Mouse (Mus musculus) stomach, embryonic 14.5 days (tissue): Measurements from ENCODE around the gene Gtf3c6. TPM values are rescaled to one million over a fixed set of nuclear protein-coding genes. Genes with fewer than 3 reads are reported as not detected.
A peak's percentile ranks its signal among the peaks of the same experiment; 100 is the strongest.

Experiments
- ATAC-seq: fragments of 200-750 bp; cut with Nextera tagmentation; 2 replicates; pipeline ENCODE4 v1.8.0; 2017; ENCODE audit warnings: low read depth, moderate TSS enrichment; ENCODE audit not compliant: insufficient number of reproducible peaks, insufficient read depth, low FRiP score
- H3K27ac ChIP-seq: fragments of 300-500 bp; sonication (generic); 2 replicates; pipeline ENCODE4 v1.5.1; 2014; ENCODE audit warnings: mild to moderate bottlenecking, low read length, moderate library complexity, mixed read lengths
- H3K27me3 ChIP-seq: fragments of 300-500 bp; sonication (generic); 2 replicates; pipeline ENCODE4 v1.6.1; 2014; ENCODE audit warnings: low read length, control low read depth, mixed read lengths; ENCODE audit not compliant: control insufficient read depth, insufficient read depth
- H3K36me3 ChIP-seq: fragments of 300-500 bp; sonication (generic); 2 replicates; pipeline ENCODE4 v1.6.1; 2014; ENCODE audit warnings: mild to moderate bottlenecking, control low read depth, low read length, moderate library complexity, mixed read lengths; ENCODE audit not compliant: control insufficient read depth, insufficient read depth
- H3K4me1 ChIP-seq: fragments of 300-500 bp; sonication (generic); 2 replicates; pipeline ENCODE4 v1.6.1; 2014; ENCODE audit warnings: low read length, control low read depth, mixed read lengths; ENCODE audit not compliant: control insufficient read depth, insufficient read depth
- H3K4me2 ChIP-seq: fragments of 300-500 bp; sonication (generic); replicated peaks from 2 replicates; pipeline ENCODE4 v1.6.1; 2014; ENCODE audit warnings: low read depth, low read length, control low read depth
- H3K4me3 ChIP-seq: fragments of 300-500 bp; sonication (generic); 2 replicates; pipeline ENCODE4 v1.5.1; 2014; ENCODE audit warnings: low read depth, low read length, control low read depth
- H3K9ac ChIP-seq: fragments of 300-500 bp; sonication (generic); replicated peaks from 2 replicates; pipeline ENCODE4 v1.6.1; 2014; ENCODE audit warnings: low read depth, mild to moderate bottlenecking, control low read depth, low read length, moderate library complexity, mixed read lengths
- H3K9me3 ChIP-seq: fragments of 300-500 bp; sonication (generic); 2 replicates; pipeline ENCODE4 v1.6.1; 2016; ENCODE audit warnings: low read depth, low read length, control low read depth; ENCODE audit not compliant: control insufficient read depth
- WGBS: fragments of 180-500 bp; shearing (Covaris S2); extraction: QIAGEN DNeasy Blood & Tissue Kit; methylation state at CpG from one replicate; pipeline ENCODE4 v1.1.7; 2014; 5-methylcytosine and 5-hydroxymethylcytosine counted together
- polyA plus RNA-seq: library from polyadenylated mRNA; unstranded; fragments of >200 nt; fragmentation: Nextera tagmentation; extraction: Ambion mirVana; gene quantifications from 2 replicates; pipeline ENCODE4 v1.2.1, GENCODE M21; 2014

Gtf3c6 gene
- polyA plus RNA-seq, 1 experiment from 2014 or later: 95.6 TPM

DNA sequence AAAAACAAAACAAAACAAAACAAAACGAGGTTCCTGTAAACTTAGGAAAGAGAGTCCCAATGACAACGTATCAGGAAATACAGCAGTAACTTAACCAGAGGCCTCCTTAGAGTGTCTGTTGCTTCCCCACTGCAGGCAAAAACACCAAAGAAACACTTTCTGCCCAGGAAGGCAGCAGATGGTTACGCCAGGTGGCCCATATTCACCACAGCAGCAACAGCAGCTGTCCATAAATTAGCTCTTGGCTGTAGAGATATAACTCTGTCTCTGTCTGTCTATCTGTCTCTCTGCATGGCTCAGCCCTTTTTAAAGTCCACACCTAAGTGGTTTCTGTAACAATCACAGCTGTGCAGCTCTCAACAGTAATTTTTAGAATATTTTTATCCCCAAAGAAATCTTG is 39.0 kb downstream of the Gtf3c6 start:
- Histone ChIP-seq H3K4me1 (no peaks in the 10 kb centered on the region), H3K9me3 (peaks cover 9% of the 10 kb centered on the region; the same call in 1 of the 2 replicates), H3K27ac (no peak overlapping the region), H3K36me3 (peaks cover 9% of the 10 kb centered on the region), H3K4me3 (no peak overlapping the region), H3K27me3 (no peaks in the 10 kb centered on the region), H3K9ac (no peak overlapping the region), H3K4me2 (no peak overlapping the region)
- WGBS: 76% methylated on average over 3 of the region's 3 CpGs
- ATAC-seq: no peak

DNA sequence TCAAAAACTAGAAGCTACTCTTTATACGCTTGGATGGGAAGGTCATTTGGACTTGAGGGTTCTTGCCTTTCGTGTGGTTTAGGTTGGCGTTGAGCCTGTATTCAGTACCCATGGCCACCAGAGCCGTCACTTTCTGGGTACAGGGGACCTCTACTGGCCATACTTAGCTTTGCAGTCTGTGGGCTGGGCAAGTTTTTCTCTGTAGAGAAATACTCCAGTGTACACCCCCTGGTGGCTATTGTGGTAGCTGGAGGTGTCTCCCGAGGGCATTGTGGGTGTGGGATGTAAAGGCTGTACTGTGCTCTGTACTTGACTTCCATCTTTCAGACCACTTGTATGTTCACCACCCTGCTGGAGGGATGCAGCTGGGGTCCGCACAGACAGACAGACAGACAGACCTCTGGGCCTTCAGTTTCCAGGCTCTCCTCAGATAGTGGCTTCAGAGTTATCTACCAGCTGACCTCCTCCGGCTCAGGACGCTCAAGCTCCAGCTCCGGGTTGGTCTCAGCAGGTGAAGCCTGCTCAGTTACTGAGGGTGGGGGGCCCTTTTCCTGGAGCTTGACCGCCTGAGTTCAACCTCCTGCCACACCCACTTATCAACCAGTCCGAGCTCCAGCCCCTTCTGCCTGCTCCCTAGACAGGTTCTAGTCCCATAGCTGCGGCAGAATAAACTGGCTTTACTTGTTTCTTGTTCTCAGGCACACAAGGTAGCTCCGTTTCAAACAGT is 45.3 kb downstream of the Gtf3c6 start:
- ATAC-seq: peak; percentile 85
- no peak overlapping the region for H3K9ac ChIP-seq
- no peak overlapping the region for H3K4me2 ChIP-seq
- no peaks in the 10 kb centered on the region for H3K27me3 ChIP-seq
- no peak overlapping the region for H3K4me3 ChIP-seq
- 34% methylated on average over 13 of the region's 13 CpGs for WGBS
- H3K27ac ChIP-seq: no peak overlapping the region
- no peaks in the 10 kb centered on the region for H3K9me3 ChIP-seq
- no peaks in the 10 kb centered on the region for H3K36me3 ChIP-seq
- no peaks in the 10 kb centered on the region for H3K4me1 ChIP-seq

Other genes starting within 250 kb of the Gtf3c6 start
- not detected in 2 replicates for gene Mfsd4b1, start 232.8 kb downstream of the Gtf3c6 start, polyA plus RNA-seq
- gene Slc16a10, start 115.8 kb downstream of the Gtf3c6 start, polyA plus RNA-seq: 9.2 and 10.3 TPM in 2 replicates
- gene Rpf2, start 11.1 kb downstream of the Gtf3c6 start, polyA plus RNA-seq: 54.3 and 57.5 TPM in 2 replicates
- gene Amd1, start 44.1 kb upstream of the Gtf3c6 start, polyA plus RNA-seq: 84.4 and 85.2 TPM in 2 replicates
- 11.1 and 11.9 TPM in 2 replicates for gene Cdk19, start 81.5 kb upstream of the Gtf3c6 start, polyA plus RNA-seq